Mouse (Mus musculus): ENCODE measurements around the gene Ankfy1. TPM values are rescaled to one million over a fixed set of nuclear protein-coding genes. Genes with fewer than 3 reads are reported as not detected.

The Ankfy1 gene
- polyA plus RNA-seq, 1 experiment from 2014 or later = 21.3 TPM

- ATAC-seq = no peak
- Histone ChIP-seq H3K9ac (peak overlapping the region; percentile 92), H3K4me2 (peak overlapping the region; percentile 92), H3K9me3 (replicated peaks) (no peaks in the 10 kb centered on the region), H3K4me3 (peak overlapping the region; percentile 97), H3K36me3 (ENCODE audit: poor library complexity, severe bottlenecking) (no peaks in the 10 kb centered on the region), H3K27me3 (no peaks in the 10 kb centered on the region), H3K4me1 (peaks cover 23% of the 10 kb centered on the region), H3K27ac (no peak overlapping the region)
- WGBS = 21% methylated on average over 10 of the region's 10 CpGs
These were observed 107.0 kb downstream of the Ankfy1 start for GRCm38 (mm10) chr11:72796773-72797338.

- no peak for ATAC-seq
- Histone ChIP-seq H3K27ac (no peak overlapping the region), H3K4me3 (no peak overlapping the region), H3K9ac (no peak overlapping the region), H3K9me3 (replicated peaks) (no peaks in the 10 kb centered on the region), H3K36me3 (ENCODE audit: poor library complexity, severe bottlenecking) (no peaks in the 10 kb centered on the region), H3K27me3 (no peaks in the 10 kb centered on the region), H3K4me2 (no peak overlapping the region), H3K4me1 (peaks cover 23% of the 10 kb centered on the region)
These were observed 108.3 kb downstream of the Ankfy1 start for GRCm38 (mm10) chr11:72798112-72798511.

- no peak for ATAC-seq
These were observed 111.4 kb downstream of the Ankfy1 start for GRCm38 (mm10) chr11:72801182-72801581.

GRCm38 (mm10) chr11:72803038-72803437 is 113.2 kb downstream of the Ankfy1 start:
- Histone ChIP-seq H3K36me3 (ENCODE audit: poor library complexity, severe bottlenecking) (no peaks in the 10 kb centered on the region), H3K27me3 (no peaks in the 10 kb centered on the region), H3K9ac (no peak overlapping the region), H3K9me3 (replicated peaks) (no peaks in the 10 kb centered on the region), H3K4me2 (no peak overlapping the region), H3K4me3 (no peak overlapping the region), H3K4me1 (peaks cover 8% of the 10 kb centered on the region; the same call in 1 of the 2 replicates), H3K27ac (no peak overlapping the region)
- ATAC-seq = no peak
- 75% methylated on average over 3 of the region's 3 CpGs for WGBS

More at GRCm38 (mm10) chr11:72801182-72801581, 111.4 kb downstream of the Ankfy1 start:
- H3K4me1 ChIP-seq = peaks cover 17% of the 10 kb centered on the region
- no peaks in the 10 kb centered on the region for H3K36me3 ChIP-seq (ENCODE audit: poor library complexity, severe bottlenecking)
- H3K9ac ChIP-seq = no peak overlapping the region
- H3K9me3 ChIP-seq (replicated peaks) = no peaks in the 10 kb centered on the region
- no peaks in the 10 kb centered on the region for H3K27me3 ChIP-seq
- no peak overlapping the region for H3K4me2 ChIP-seq
- no peak overlapping the region for H3K4me3 ChIP-seq
- no peak overlapping the region for H3K27ac ChIP-seq

GRCm38 (mm10) chr11:72804586-72804985 is 114.8 kb downstream of the Ankfy1 start:
- no peak overlapping the region for H3K4me2 ChIP-seq
- H3K36me3 ChIP-seq (ENCODE audit: poor library complexity, severe bottlenecking) = no peaks in the 10 kb centered on the region
- no peak for ATAC-seq
- H3K4me1 ChIP-seq = 0 out of 2 replicates have a peak, but pooled peaks cover 5% of the 10 kb centered on the region
- no peaks in the 10 kb centered on the region for H3K9me3 ChIP-seq (replicated peaks)
- no peak overlapping the region for H3K4me3 ChIP-seq
- no peak overlapping the region for H3K9ac ChIP-seq
- H3K27me3 ChIP-seq = no peaks in the 10 kb centered on the region
- no peak overlapping the region for H3K27ac ChIP-seq

- H3K4me3 ChIP-seq = no peak overlapping the region
- ATAC-seq = no peak
- no peaks in the 10 kb centered on the region for H3K9me3 ChIP-seq (replicated peaks)
- no peak overlapping the region for H3K27ac ChIP-seq
- 88% methylated on average over 3 of the region's 3 CpGs for WGBS
- 0 out of 2 replicates have a peak, but pooled peaks cover 5% of the 10 kb centered on the region for H3K4me1 ChIP-seq
- no peaks in the 10 kb centered on the region for H3K27me3 ChIP-seq
- H3K9ac ChIP-seq = no peak overlapping the region
- no peak overlapping the region for H3K4me2 ChIP-seq
- H3K36me3 ChIP-seq (ENCODE audit: poor library complexity, severe bottlenecking) = no peaks in the 10 kb centered on the region
These were observed 115.4 kb downstream of the Ankfy1 start for GRCm38 (mm10) chr11:72805232-72805631.

- H3K4me2 ChIP-seq = no peak overlapping the region
- no peak overlapping the region for H3K27ac ChIP-seq
- 75% methylated on average over 2 of the region's 2 CpGs for WGBS
- H3K4me1 ChIP-seq = 0 out of 2 replicates have a peak, but pooled peaks cover 5% of the 10 kb centered on the region
- H3K9me3 ChIP-seq (replicated peaks) = no peaks in the 10 kb centered on the region
- no peak for ATAC-seq
- no peaks in the 10 kb centered on the region for H3K36me3 ChIP-seq (ENCODE audit: poor library complexity, severe bottlenecking)
- H3K4me3 ChIP-seq = no peak overlapping the region
- no peak overlapping the region for H3K9ac ChIP-seq
- no peaks in the 10 kb centered on the region for H3K27me3 ChIP-seq
These were observed 116.8 kb downstream of the Ankfy1 start for GRCm38 (mm10) chr11:72806556-72806955.

GRCm38 (mm10) chr11:72807992-72808391 is 118.2 kb downstream of the Ankfy1 start:
- H3K9ac ChIP-seq = no peak overlapping the region
- no peak for ATAC-seq
- no peak overlapping the region for H3K4me3 ChIP-seq
- 90% methylated on average over 4 of the region's 4 CpGs for WGBS
- 0 out of 2 replicates have a peak, but pooled peaks cover 5% of the 10 kb centered on the region for H3K4me1 ChIP-seq
- no peaks in the 10 kb centered on the region for H3K9me3 ChIP-seq (replicated peaks)
- H3K27ac ChIP-seq = no peak overlapping the region
- no peak overlapping the region for H3K4me2 ChIP-seq
- H3K27me3 ChIP-seq = no peaks in the 10 kb centered on the region
- H3K36me3 ChIP-seq (ENCODE audit: poor library complexity, severe bottlenecking) = no peaks in the 10 kb centered on the region

GRCm38 (mm10) chr11:72813687-72814086 is 123.9 kb downstream of the Ankfy1 start:
- Histone ChIP-seq H3K4me2 (no peak overlapping the region), H3K27ac (no peak overlapping the region), H3K9me3 (replicated peaks) (no peaks in the 10 kb centered on the region), H3K9ac (no peak overlapping the region), H3K36me3 (ENCODE audit: poor library complexity, severe bottlenecking) (no peaks in the 10 kb centered on the region), H3K4me3 (no peak overlapping the region), H3K4me1 (no peaks in the 10 kb centered on the region), H3K27me3 (no peaks in the 10 kb centered on the region)
- ATAC-seq = no peak
- WGBS = 94% methylated on average over 5 of the region's 5 CpGs

GRCm38 (mm10) chr11:72814188-72814587 is 124.4 kb downstream of the Ankfy1 start:
- Histone ChIP-seq H3K9ac (no peak overlapping the region), H3K27me3 (no peaks in the 10 kb centered on the region), H3K4me1 (no peaks in the 10 kb centered on the region), H3K27ac (no peak overlapping the region), H3K36me3 (ENCODE audit: poor library complexity, severe bottlenecking) (no peaks in the 10 kb centered on the region), H3K9me3 (replicated peaks) (no peaks in the 10 kb centered on the region), H3K4me2 (no peak overlapping the region), H3K4me3 (no peak overlapping the region)
- 77% methylated on average over 2 of the region's 2 CpGs for WGBS
- no peak for ATAC-seq

- H3K36me3 ChIP-seq (ENCODE audit: poor library complexity, severe bottlenecking) = peaks cover 20% of the 10 kb centered on the region
- H3K9ac ChIP-seq = no peak overlapping the region
- no peak overlapping the region for H3K4me3 ChIP-seq
- no peaks in the 10 kb centered on the region for H3K4me1 ChIP-seq
- no peaks in the 10 kb centered on the region for H3K9me3 ChIP-seq (replicated peaks)
- 82% methylated on average over 1 of the region's 1 CpGs for WGBS
- H3K27me3 ChIP-seq = no peaks in the 10 kb centered on the region
- no peak overlapping the region for H3K27ac ChIP-seq
- ATAC-seq = no peak
- no peak overlapping the region for H3K4me2 ChIP-seq
These were observed 127.1 kb downstream of the Ankfy1 start for GRCm38 (mm10) chr11:72816859-72817258.

GRCm38 (mm10) chr11:72818067-72818466 is 128.3 kb downstream of the Ankfy1 start:
- Histone ChIP-seq H3K27me3 (no peaks in the 10 kb centered on the region), H3K4me2 (no peak overlapping the region), H3K9ac (no peak overlapping the region), H3K4me3 (no peak overlapping the region), H3K9me3 (replicated peaks) (no peaks in the 10 kb centered on the region), H3K4me1 (no peaks in the 10 kb centered on the region), H3K27ac (no peak overlapping the region), H3K36me3 (ENCODE audit: poor library complexity, severe bottlenecking) (peaks cover 31% of the 10 kb centered on the region)
- ATAC-seq = no peak
- WGBS = 91% methylated on average over 7 of the region's 7 CpGs

- Histone ChIP-seq H3K4me1 (no peaks in the 10 kb centered on the region), H3K27me3 (no peaks in the 10 kb centered on the region), H3K4me3 (no peak overlapping the region), H3K9ac (no peak overlapping the region), H3K36me3 (ENCODE audit: poor library complexity, severe bottlenecking) (peaks cover 54% of the 10 kb centered on the region), H3K4me2 (no peak overlapping the region), H3K9me3 (replicated peaks) (no peaks in the 10 kb centered on the region), H3K27ac (no peak overlapping the region)
- WGBS = 90% methylated on average over 7 of the region's 7 CpGs
- ATAC-seq = no peak
These were observed 131.2 kb downstream of the Ankfy1 start for GRCm38 (mm10) chr11:72821041-72821440.
